Mouse (Mus musculus): Measurements from ENCODE around the gene Pogz.
"Not testable (repeated sequence)": the region's sequence is repeated elsewhere in the genome, so short reads cannot be mapped to it uniquely, and the experiment has no call there.

Gene Pogz

DNA sequence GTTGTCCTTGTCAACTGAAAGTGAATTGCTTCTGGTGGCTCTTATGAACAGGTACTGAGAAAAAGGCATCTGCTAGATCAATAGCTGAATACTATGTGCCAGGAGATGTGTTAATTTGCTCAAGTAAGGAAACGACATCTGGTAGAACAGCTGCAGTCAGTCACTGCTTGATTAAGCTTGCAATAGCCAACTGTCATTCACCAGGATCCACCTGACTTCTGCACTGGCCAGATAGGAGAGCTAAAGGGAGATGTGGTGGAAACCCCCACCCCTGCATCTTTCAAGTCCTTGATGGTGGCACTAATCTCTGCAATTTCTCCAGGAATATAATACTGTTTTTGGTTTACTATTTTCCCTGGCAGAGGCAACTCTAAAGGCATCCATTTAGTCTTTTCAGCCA is 69.1 kb downstream of the Pogz start:
- in situ Hi-C loops (cut with MboI; ENCODE audit: unreplicated experiment in 2 of 2) = loop anchor here (5.0 to 10.0 kb wide), 4 partner anchors 78 to 539 kb away; no protein-coding TSS in a partner anchor

DNA sequence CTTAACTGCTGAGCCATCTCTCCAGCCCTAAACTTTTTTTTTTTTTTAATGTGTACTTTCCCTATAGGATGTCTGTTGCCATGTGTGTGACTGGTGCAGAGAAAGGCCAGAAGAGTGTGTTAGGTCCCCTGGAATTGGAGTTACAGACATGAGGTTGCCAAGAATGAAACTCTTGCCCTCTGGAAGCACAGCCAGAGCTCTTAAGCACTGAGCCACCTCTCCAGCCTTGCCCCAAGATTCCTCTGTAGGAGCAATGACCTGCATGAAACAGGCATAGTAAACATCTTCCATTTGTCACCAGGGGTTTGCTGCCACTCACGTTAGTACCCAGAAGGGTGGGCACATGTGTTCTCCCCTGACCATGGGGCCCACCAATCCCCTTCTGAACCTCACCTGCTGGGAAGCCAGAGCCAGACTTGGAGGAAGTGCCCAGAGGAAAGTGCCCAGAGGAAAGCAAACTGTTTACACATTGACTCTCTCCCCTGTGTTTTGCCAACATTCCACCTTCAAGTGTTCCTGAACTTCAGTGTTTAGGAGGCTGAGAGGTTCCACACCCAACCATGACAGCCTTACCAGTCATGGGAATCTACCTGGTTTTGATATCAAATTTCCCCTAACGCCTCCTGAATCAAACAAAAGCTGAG is 73.8 kb downstream of the Pogz start:
- in situ Hi-C loops (cut with MboI; ENCODE audit: unreplicated experiment in 2 of 2) = no loop called here

DNA sequence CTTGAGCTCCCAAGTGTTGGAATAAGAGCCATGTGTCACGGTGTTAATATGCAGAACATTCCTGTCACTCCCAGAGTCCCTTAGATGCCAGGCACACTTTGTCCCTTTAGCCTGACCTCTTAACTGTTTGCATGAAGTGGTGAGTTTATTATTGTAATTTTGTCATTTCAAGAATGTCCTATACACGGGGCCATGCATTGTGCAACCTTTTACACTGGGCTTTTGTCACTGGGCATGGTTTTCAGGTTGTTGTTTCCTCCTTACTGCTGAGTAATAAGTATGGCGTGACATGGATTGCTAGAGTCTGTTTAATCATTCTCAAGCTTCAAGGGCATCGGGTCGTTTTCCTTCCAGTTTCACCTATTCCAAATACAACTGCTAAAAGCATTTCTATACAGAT is 76.4 kb downstream of the Pogz start:
- in situ Hi-C loops (cut with MboI; ENCODE audit: unreplicated experiment in 2 of 2) = no loop called here

DNA sequence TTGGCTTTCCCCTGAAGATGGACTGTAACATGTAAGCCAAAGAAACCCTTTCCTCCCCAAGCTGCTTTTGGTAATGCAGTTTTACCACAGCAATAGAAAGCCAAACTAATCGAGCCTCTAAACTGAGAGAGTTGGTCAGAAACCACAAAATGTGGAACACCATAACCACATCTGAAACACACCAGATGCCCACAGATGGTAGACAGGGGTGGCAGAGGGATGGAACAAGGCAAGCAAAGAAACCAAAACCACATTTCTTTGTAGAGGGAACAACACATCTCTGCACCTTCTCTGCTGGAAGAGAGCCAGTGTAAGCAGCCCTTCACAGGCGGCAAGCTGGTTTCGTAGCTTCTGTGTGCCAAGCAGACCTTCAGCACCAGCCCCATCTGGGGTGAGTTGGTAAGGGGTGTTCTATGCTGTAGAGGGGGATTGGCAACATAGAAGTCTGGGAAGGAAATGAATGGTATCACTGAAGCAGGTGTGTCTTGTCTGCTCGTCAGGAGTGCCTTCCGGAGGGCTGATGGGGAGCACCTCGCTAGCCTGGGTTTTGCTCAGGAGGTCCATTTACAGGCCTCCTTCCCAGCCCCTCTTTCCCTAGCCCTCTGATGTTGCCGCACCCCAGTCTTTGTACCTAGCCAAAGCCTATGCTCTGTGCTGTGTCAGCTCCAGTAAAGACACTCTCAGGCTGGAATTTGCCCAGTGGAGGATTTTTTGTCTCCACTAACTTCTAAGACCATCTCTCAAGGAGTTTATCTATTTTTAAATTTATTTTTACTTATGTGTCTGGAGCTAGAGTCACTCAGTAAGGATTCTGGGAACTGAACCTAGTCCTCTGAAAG is 78.8 kb downstream of the Pogz start:
- in situ Hi-C loops (cut with MboI; ENCODE audit: unreplicated experiment in 2 of 2) = no loop called here

DNA sequence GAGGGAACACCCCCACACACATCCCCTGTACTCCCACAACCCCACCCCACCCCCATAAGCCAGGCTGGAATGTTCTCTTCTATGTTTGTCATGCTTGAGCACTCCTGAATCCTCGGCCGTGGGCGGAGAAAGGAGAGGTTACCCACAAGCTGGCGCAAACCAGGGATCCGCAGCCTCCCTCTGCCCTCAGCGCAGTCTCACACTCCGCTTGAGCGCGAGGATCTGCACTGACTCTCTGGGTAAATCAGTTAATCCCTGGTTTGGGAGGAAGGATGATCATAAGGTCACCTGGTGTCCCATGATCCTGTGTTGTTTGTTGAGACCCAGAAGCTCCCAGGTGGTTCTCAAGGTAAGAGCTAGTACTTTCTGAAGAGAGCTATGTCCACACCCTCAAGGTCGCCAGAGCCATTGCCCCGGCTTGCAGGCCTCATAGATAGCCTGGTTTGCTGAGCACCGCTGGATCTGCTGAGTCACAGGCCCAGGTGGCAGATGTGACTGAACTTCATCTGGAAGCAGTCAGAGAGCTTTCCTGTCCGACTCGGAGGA is 80.5 kb downstream of the Pogz start:
- in situ Hi-C loops (cut with MboI; ENCODE audit: unreplicated experiment in 2 of 2) = no loop called here

DNA sequence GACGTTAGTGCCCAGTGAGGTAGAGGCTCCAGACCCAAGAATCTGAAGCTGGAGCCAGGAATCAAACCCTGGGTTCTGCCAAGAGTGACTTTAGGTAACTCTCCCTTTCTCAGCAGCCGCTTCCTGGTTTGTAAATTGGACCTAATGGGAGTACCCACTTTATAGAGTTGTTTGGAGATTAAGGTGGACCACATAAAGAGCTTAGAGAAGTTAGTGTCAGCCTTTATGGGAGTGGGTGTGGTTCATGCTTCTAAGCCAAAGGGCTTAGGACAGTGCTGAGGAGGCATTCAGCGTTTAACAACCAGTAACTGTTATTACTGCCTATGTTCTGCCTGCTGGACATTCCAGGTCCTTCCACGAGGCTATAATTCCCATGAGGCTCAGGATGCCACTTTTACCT is 81.5 kb downstream of the Pogz start:
- in situ Hi-C loops (cut with MboI; ENCODE audit: unreplicated experiment in 2 of 2) = no loop called here

DNA sequence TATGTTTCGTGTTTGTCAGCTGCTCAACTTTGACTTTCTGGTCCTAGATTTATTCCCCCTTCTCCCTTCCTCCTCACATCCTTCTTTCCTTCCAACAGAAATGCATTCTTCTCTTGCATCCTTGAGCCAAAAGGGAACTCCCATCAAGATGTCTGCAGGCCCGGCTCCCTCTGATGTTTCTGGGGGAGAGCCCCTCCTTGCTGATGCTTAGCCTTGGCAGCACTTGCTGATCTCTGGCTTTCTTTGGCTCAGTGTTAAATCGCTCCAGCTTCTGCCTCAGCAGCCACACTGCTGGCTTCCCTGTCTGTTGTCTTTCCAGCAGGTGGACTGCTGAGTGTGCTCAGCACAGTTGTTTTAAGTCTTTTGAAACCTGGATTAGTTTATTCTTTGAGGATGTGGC is 83.7 kb downstream of the Pogz start:
- in situ Hi-C loops (cut with MboI; ENCODE audit: unreplicated experiment in 2 of 2) = no loop called here

DNA sequence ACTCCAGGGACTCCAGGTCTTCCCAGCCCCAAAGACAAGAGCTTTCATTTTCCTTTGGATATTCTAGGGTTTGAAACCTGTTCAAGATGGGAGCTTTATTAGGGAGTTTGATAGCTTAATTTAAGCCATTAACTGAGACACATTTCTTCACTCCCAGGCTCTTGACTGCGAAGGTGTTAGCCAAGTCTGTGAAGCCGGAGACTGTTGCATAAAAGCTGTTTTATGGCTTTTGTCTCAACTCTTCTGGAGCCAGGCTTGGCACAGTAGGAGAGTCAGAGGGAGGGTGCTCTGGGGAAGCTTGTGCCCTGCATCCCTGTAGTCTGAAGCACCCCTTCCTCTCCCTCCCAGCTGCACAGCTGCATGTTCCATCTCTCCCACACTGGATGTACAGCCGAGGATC is 85.0 kb downstream of the Pogz start:
- in situ Hi-C loops (cut with MboI; ENCODE audit: unreplicated experiment in 2 of 2) = no loop called here

DNA sequence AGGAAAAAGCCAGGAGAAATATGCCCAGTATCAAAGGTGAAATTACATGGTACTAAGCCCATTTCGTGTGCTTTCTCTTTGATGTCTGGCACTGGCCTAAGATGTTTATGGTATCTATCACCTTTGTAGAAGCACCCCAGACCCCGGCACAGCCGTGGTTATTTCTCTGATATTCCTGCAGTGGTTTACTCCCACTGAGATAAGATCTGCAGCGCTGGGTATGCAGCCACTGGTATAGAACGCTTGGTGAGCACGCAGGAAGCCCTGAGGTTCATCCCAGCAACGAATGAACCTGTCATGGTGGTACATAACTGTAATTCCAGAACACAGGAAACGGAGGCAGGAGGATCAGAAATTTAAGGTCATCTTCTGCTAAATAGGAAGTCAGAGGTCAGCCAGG is 87.3 kb downstream of the Pogz start:
- in situ Hi-C loops (cut with MboI; ENCODE audit: unreplicated experiment in 2 of 2) = no loop called here

DNA sequence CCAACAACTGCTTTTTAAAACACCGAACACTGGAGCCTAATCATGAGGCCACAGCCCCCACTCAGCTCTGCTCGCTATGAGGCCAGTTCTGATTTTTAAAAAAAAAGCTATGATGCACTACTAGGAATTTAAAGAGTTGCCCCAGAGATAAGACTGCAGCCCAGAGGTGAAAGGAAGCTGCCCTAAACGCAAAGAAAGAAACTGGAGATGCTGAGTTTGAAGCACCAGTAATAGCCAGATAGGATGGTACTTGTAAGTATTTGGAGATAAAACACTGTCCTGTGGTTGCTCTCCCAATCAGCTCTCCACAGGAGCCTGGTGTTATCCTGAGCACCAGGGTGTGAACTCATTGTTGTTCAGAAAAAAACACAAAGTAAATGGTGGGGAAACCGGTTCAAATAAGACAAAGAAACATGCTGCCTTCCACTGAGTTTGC is 89.0 kb downstream of the Pogz start:
- in situ Hi-C loops (cut with MboI; ENCODE audit: unreplicated experiment in 2 of 2) = not testable (repeated sequence)

DNA sequence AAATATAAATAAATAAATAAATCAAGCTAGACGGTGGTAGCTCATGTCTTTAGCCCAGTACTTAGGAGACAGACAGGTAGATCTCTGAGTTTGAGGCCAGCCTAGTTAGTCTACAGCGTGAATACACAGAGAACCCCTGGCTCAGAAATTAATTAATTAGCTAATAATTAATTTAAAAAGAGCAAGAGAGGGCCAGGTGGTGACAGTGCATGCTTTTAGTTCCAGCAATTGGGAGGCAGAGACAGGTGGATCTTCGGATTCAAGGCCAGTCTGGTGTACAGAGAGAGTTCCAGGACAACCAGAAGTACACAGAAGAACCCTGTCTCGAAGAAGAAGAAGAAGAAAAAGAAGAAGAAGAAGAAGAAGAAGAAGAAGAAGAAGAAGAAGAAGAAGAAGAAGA is 91.6 kb downstream of the Pogz start:
- in situ Hi-C loops (cut with MboI; ENCODE audit: unreplicated experiment in 2 of 2) = not testable (repeated sequence)

DNA sequence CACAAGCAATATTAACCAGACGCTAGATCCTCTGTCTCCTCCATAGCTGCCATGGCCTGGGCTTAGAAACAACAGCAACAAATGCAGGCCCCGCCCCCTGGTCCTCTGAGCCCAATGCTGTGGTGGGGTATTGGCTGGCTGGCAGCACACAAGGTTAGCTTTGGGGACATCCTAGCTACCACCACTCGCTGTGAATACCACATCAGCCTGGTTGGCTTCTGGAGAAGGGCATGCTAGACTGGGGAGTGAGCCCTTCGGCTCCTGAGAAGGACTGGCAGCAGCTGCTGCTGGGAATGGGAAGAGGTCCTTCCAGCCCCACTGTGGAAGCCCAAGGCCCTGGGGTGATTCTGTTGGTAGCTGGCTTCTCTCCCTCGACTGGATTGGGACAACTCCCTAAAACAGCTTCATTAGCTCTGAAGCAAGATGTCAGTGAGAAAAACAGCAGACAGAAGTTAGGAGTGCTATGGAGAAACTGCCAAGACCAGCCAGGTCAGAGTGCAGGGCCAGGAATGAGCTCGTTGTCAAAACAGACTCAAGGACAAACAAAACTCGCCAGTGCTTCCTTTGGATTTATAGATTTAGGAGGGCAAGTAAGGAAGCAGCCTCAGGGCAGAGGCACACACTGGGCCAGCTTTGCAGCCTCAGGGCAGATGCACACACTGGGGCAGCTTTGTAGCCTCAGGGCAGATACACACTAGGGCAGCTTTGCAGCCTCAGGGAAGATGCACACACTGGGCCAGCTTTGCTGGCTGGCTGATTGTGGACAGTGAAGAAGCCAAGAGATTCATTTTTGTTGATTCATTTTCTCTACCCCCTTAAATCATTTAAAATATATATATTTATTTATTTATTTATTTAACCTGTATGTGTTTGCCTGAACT is 93.3 kb downstream of the Pogz start:
- in situ Hi-C loops (cut with MboI; ENCODE audit: unreplicated experiment in 2 of 2) = not testable (repeated sequence)

DNA sequence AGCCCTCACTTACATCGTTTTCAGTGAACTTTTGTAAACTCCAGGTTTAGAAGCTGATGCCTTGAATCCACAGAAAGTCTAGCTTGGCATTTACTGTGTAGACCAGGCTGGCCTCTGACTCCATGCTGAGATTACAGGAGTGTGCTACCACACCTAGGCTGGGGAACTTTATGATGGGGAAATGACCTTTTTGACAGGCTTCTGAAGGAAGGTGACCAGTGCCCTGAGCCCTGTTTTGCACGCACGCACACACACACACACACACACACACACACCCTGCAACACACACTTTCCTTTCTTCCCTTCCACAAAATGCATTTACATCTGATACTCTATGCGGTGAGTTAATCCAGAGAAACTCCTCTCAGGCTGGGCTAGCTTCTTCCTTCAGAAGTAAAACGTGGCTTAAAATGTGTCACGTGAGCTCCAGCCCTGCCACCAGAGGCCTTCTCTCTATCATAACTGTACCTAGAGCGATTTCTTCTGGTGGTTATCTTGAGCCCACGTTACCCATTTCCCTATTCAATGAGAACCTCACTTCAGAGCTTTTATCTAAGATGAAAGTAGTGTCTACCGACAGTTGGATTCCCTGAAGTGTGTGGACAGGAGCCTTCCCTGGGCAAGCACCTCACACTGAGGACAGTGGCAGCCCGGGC is 94.2 kb downstream of the Pogz start:
- in situ Hi-C loops (cut with MboI; ENCODE audit: unreplicated experiment in 2 of 2) = not testable (repeated sequence)
